Mouse (Mus musculus) hematopoietic stem cell, adult 5-6 weeks (primary cell): Measurements from ENCODE around the gene Ddx39b. TPM values are rescaled to one million over a fixed set of nuclear protein-coding genes. Genes with fewer than 3 reads are reported as not detected.

ENCODE experiments used
- ATAC-seq, 2 experiments: fragments of 125-278 bp in 1 of 2; replicated peaks in 1 of 2; 2 replicates each; pipeline ENCODE4 v1.8.0; 2016 to 2017; ENCODE audit warnings: inconsistent platforms in 2 of 2, mild to moderate bottlenecking in 2 of 2, moderate number of reproducible peaks in 2 of 2, low read depth in 1 of 2, moderate TSS enrichment in 1 of 2; ENCODE audit not compliant: low FRiP score in 2 of 2, poor library complexity in 2 of 2, severe bottlenecking in 2 of 2, insufficient read depth in 1 of 2, low TSS enrichment in 1 of 2
- total RNA-seq: library from RNA; stranded (forward); fragments of 172-1452, 232-1000 nt; gene quantifications from 2 replicates; pipeline ENCODE4 v1.2.3, GENCODE M21; 2017

The Ddx39b gene
- total RNA-seq, result 207 and 226 TPM in 2 replicates

GRCm38 (mm10) chr17:35241305-35242014 is at the start of gene Ddx39b:
Gene Ddx39b (plus strand): TSS chr17:35241746.
- peak; percentile 74 to 83 for ATAC-seq

GRCm38 (mm10) chr17:35192924-35193323 is 48.6 kb upstream of the Ddx39b start:
- peak in 1 of 2 experiments; percentile 41; a peak in 2 of 4 replicates for ATAC-seq

- ATAC-seq, result no peak
Observed at GRCm38 (mm10) chr17:35193881-35194843, 47.4 kb upstream of the Ddx39b start, which contains the start of gene Ltb. Gene Ltb (plus strand): TSS chr17:35194439.

- no peak for ATAC-seq
Observed at GRCm38 (mm10) chr17:35194844-35195630, 46.5 kb upstream of the Ddx39b start.

GRCm38 (mm10) chr17:35195631-35196320 is 45.8 kb upstream of the Ddx39b start:
- ATAC-seq, result peak; percentile 68 to 75

- ATAC-seq, result no peak
Observed at GRCm38 (mm10) chr17:35196321-35196641, 45.3 kb upstream of the Ddx39b start.

- no peak for ATAC-seq
Observed at GRCm38 (mm10) chr17:35197126-35197525, 44.4 kb upstream of the Ddx39b start.

GRCm38 (mm10) chr17:35198029-35198428 is 43.5 kb upstream of the Ddx39b start:
- no peak for ATAC-seq

GRCm38 (mm10) chr17:35198946-35199345 is 42.6 kb upstream of the Ddx39b start:
- ATAC-seq, result no peak

- ATAC-seq, result peak; percentile 71 to 85
Observed at GRCm38 (mm10) chr17:35200398-35200797, 41.1 kb upstream of the Ddx39b start.

GRCm38 (mm10) chr17:35201128-35201527 is 40.4 kb upstream of the Ddx39b start:
- ATAC-seq, result no peak

GRCm38 (mm10) chr17:35201787-35202186 is 39.8 kb upstream of the Ddx39b start, which contains the start of gene Tnf:
Gene Tnf (minus strand): TSS chr17:35202007.
- ATAC-seq, result peak; percentile 57 to 61

- no peak for ATAC-seq
Observed at GRCm38 (mm10) chr17:35202442-35202841, 39.1 kb upstream of the Ddx39b start.

GRCm38 (mm10) chr17:35204494-35205379 is 36.8 kb upstream of the Ddx39b start, which contains the start of gene Lta:
Gene Lta (minus strand): TSS chr17:35205351.
- no peak for ATAC-seq

- no peak for ATAC-seq
Observed at GRCm38 (mm10) chr17:35205380-35205769, 36.2 kb upstream of the Ddx39b start.
